Mouse (Mus musculus) embryonic facial prominence, embryonic 11.5 days (tissue): ENCODE data around the gene Hist1h2be. TPM values are rescaled to one million over a fixed set of nuclear protein-coding genes. Genes with fewer than 3 reads are reported as not detected.
A peak's percentile ranks its signal among the peaks of the same experiment; 100 is the strongest.
"Not testable (repeated sequence)": the region's sequence is repeated elsewhere in the genome, so short reads cannot be mapped to it uniquely, and the experiment has no call there.

Experiments
- ATAC-seq: fragments of 200-750 bp; cut with Nextera tagmentation; replicated peaks from 2 replicates; pipeline ENCODE4 v1.8.0; 2017; ENCODE audit warnings: low read depth; ENCODE audit not compliant: insufficient number of reproducible peaks, low FRiP score, low TSS enrichment
- DNase-seq: peaks from one replicate; pipeline ENCODE4 v3.0.0-alpha.2; 2015; ENCODE audit warnings: low spot score
- H3K27ac ChIP-seq: fragments of 300-500 bp; sonication (generic); replicated peaks from 2 replicates; pipeline ENCODE4 v1.5.1; 2014; ENCODE audit warnings: mild to moderate bottlenecking, low read depth, low read length, control low read depth
- H3K27me3 ChIP-seq: fragments of 300-500 bp; sonication (generic); 2 replicates; pipeline ENCODE4 v1.6.1; 2014; ENCODE audit warnings: mild to moderate bottlenecking, low read length, moderate library complexity, mixed read lengths; ENCODE audit not compliant: control insufficient read depth, insufficient read depth
- H3K36me3 ChIP-seq: fragments of 300-500 bp; sonication (generic); replicated peaks from 2 replicates; pipeline ENCODE4 v1.6.1; 2014; ENCODE audit warnings: low read depth, mild to moderate bottlenecking, low read length, moderate library complexity, mixed read lengths; ENCODE audit not compliant: control insufficient read depth, insufficient read depth
- H3K4me1 ChIP-seq: fragments of 300-500 bp; sonication (generic); 2 replicates; pipeline ENCODE4 v1.6.1; 2014; ENCODE audit warnings: low read length, mixed read lengths; ENCODE audit not compliant: control insufficient read depth, insufficient read depth
- H3K4me2 ChIP-seq: fragments of 300-500 bp; sonication (generic); 2 replicates; pipeline ENCODE4 v1.6.1; 2014; ENCODE audit warnings: low read depth, mild to moderate bottlenecking, control low read depth, low read length, moderate library complexity
- H3K4me3 ChIP-seq: fragments of 300-500 bp; sonication (generic); 2 replicates; pipeline ENCODE4 v1.5.1; 2014; ENCODE audit warnings: low read depth, low read length, control low read depth
- H3K9ac ChIP-seq: fragments of 300-500 bp; sonication (generic); replicated peaks from 2 replicates; pipeline ENCODE4 v1.6.1; 2014; ENCODE audit warnings: mild to moderate bottlenecking, control low read depth, low read length
- H3K9me3 ChIP-seq: fragments of 300-500 bp; sonication (generic); replicated peaks from 2 replicates; pipeline ENCODE4 v1.6.1; 2016; ENCODE audit warnings: mild to moderate bottlenecking, low read length, inconsistent platforms, mixed read lengths; ENCODE audit not compliant: control insufficient read depth
- WGBS: fragments of 180-500 bp; shearing (Covaris S2); extraction: QIAGEN DNeasy Blood & Tissue Kit; methylation state at CpG from one replicate; pipeline ENCODE4 v1.1.7; 2014; 5-methylcytosine and 5-hydroxymethylcytosine counted together
- polyA plus RNA-seq: library from polyadenylated mRNA; unstranded; fragments of >200 nt; fragmentation: Nextera tagmentation; extraction: Ambion mirVana; gene quantifications from 2 replicates; pipeline ENCODE4 v1.2.1, GENCODE M21; 2014

Gene Hist1h2be
- polyA plus RNA-seq, 1 experiment from 2014 or later, result 2.1 TPM

- peak overlapping the region; percentile 67 for H3K9ac ChIP-seq
- H3K27ac ChIP-seq, result peak overlapping the region; percentile 95
- H3K4me1 ChIP-seq, result no peaks in the 10 kb centered on the region
- peak; percentile 41; the same call in 1 of the 2 replicates for ATAC-seq
- H3K27me3 ChIP-seq, result no peaks in the 10 kb centered on the region
- no peaks in the 10 kb centered on the region for H3K36me3 ChIP-seq
- 4% methylated on average over 18 of the region's 18 CpGs for WGBS
- no peaks in the 10 kb centered on the region for H3K9me3 ChIP-seq
- DNase-seq, result peak; percentile 82
- H3K4me3 ChIP-seq, result peak overlapping the region; percentile 30
- H3K4me2 ChIP-seq, result peak overlapping the region; percentile 62
Measured at GRCm38 (mm10) chr13:23562699-23563462, 58.0 kb downstream of the Hist1h2be start.

GRCm38 (mm10) chr13:23561883-23562659, 58.9 kb downstream of the Hist1h2be start, which contains the start of gene Hist1h3e:
Gene Hist1h3e (minus strand): TSS chr13:23562369.
- Histone ChIP-seq H3K4me2 (peak within 1 kb of the TSS; percentile 62), H3K4me3 (peak within 1 kb of the TSS; percentile 30), H3K27ac (peak within 1 kb of the TSS; percentile 95), H3K9ac (peak within 1 kb of the TSS; percentile 67)
- DNase-seq, result peak; percentile 97
- H3K4me1 ChIP-seq, H3K9me3 ChIP-seq, H3K27me3 ChIP-seq, H3K36me3 ChIP-seq: not testable (repeated sequence)
- peak; percentile 97 for ATAC-seq
- under 1% methylated on average over 33 of the region's 67 CpGs for WGBS

GRCm38 (mm10) chr13:23561531-23561882, 59.4 kb downstream of the Hist1h2be start:
- not testable (repeated sequence) for H3K9me3 ChIP-seq, H3K27me3 ChIP-seq, H3K4me1 ChIP-seq, DNase-seq, H3K36me3 ChIP-seq, H3K4me2 ChIP-seq, ATAC-seq
- 0% methylated on average over 2 of the region's 5 CpGs for WGBS
- Histone ChIP-seq H3K9ac (peak overlapping the region; percentile 52), H3K4me3 (peak overlapping the region; percentile 30), H3K27ac (peak overlapping the region; percentile 76)

GRCm38 (mm10) chr13:23560699-23561098, 60.2 kb downstream of the Hist1h2be start:
- DNase-seq, H3K4me3 ChIP-seq, ATAC-seq, H3K9ac ChIP-seq, H3K27ac ChIP-seq, H3K4me2 ChIP-seq, H3K36me3 ChIP-seq, H3K27me3 ChIP-seq, H3K4me1 ChIP-seq, H3K9me3 ChIP-seq: not testable (repeated sequence)
- WGBS, result 20% methylated on average over 2 of the region's 2 CpGs

- H3K4me2 ChIP-seq, result peak overlapping the region; percentile 10; the same call in 1 of the 2 replicates
- H3K36me3 ChIP-seq, result no peaks in the 10 kb centered on the region
- H3K4me3 ChIP-seq, result no peak overlapping the region
- DNase-seq (no peak), ATAC-seq (no peak)
- peak overlapping the region; percentile 72; the same call in 1 of the 2 replicates for H3K27ac ChIP-seq
- 75% methylated on average over 3 of the region's 3 CpGs for WGBS
- no peaks in the 10 kb centered on the region for H3K27me3 ChIP-seq
- H3K9ac ChIP-seq, result no peak overlapping the region; the same call in 1 of the 2 replicates
- no peaks in the 10 kb centered on the region for H3K9me3 ChIP-seq
- H3K4me1 ChIP-seq, result no peaks in the 10 kb centered on the region
Measured at GRCm38 (mm10) chr13:23556906-23557305, 64.0 kb downstream of the Hist1h2be start.

GRCm38 (mm10) chr13:23555839-23556416, 65.0 kb downstream of the Hist1h2be start:
- no peaks in the 10 kb centered on the region for H3K36me3 ChIP-seq
- peak overlapping the region; percentile 80 for H3K4me2 ChIP-seq
- WGBS, result 0% methylated on average over 18 of the region's 18 CpGs
- peak overlapping the region; percentile 80 for H3K9ac ChIP-seq
- ATAC-seq, result peak; percentile 76
- H3K27ac ChIP-seq, result peak overlapping the region; percentile 98
- H3K4me1 ChIP-seq, result no peaks in the 10 kb centered on the region
- H3K27me3 ChIP-seq, result no peaks in the 10 kb centered on the region
- no peaks in the 10 kb centered on the region for H3K9me3 ChIP-seq
- H3K4me3 ChIP-seq, result peak overlapping the region; percentile 64
- DNase-seq, result peak; percentile 96

- whole genome bisulfite sequencing, result under 1% methylated on average over 51 of the region's 54 CpGs
- ATAC-seq, result peak; percentile 88
- peak overlapping the region; percentile 98 for H3K27ac ChIP-seq
- peak overlapping the region; percentile 64 for H3K4me3 ChIP-seq
- no peaks in the 10 kb centered on the region for H3K9me3 ChIP-seq
- peak overlapping the region; percentile 80 for H3K9ac ChIP-seq
- peak overlapping the region; percentile 80 for H3K4me2 ChIP-seq
- DNase-seq, result peak; percentile 94
- no peaks in the 10 kb centered on the region for H3K36me3 ChIP-seq
- H3K27me3 ChIP-seq, result no peaks in the 10 kb centered on the region
- no peaks in the 10 kb centered on the region for H3K4me1 ChIP-seq
Measured at GRCm38 (mm10) chr13:23554925-23555838, 65.7 kb downstream of the Hist1h2be start.
